Mouse (Mus musculus) mouse embryonic stem cell (cell line): ENCODE results near the gene Btnl1.

Source experiments
- in situ Hi-C, 2 experiments: fragments of 300-500 bp; cut with MboI; formaldehyde crosslinking; loops; 1 replicate in 1 of 2; 3 replicates in 1 of 2; pipeline ENCODE4 v1.14.3; 2019 to 2020; ENCODE audit warnings: low sequenced_read_pairs in 2 of 2, low pct_unique_long_range_greater_than_20kb in 1 of 2, mixed read lengths in 1 of 2; ENCODE audit not compliant: unreplicated experiment in 1 of 2

Gene Btnl1

DNA sequence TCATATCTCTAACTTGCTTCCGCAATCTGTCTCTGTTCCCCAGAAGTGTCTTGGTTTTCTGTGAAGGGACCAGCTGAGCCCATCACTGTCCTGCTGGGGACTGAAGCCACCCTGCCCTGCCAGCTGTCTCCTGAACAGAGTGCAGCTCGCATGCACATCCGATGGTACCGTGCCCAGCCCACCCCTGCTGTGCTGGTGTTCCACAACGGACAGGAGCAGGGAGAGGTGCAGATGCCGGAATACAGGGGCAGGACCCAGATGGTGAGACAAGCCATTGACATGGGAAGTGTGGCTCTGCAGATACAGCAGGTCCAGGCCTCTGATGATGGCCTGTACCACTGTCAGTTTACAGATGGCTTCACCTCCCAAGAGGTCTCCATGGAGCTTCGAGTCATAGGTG lies 2.5 kb downstream of the Btnl1 start:
- in situ Hi-C loops, result no loop called here

- in situ Hi-C loops, result loop anchor here in 1 of 2 experiments (5.0 kb wide), 1 partner anchor 135 kb away; no protein-coding TSS in a partner anchor
Measured at GRCm38 (mm10) chr17:34381876-34382275, 4.9 kb downstream of the Btnl1 start.

- in situ Hi-C loops, result loop anchor here in 1 of 2 experiments (5.0 kb wide), 1 partner anchor 136 kb away; no protein-coding TSS in a partner anchor
Measured at GRCm38 (mm10) chr17:34383212-34383611, 6.3 kb downstream of the Btnl1 start.

DNA sequence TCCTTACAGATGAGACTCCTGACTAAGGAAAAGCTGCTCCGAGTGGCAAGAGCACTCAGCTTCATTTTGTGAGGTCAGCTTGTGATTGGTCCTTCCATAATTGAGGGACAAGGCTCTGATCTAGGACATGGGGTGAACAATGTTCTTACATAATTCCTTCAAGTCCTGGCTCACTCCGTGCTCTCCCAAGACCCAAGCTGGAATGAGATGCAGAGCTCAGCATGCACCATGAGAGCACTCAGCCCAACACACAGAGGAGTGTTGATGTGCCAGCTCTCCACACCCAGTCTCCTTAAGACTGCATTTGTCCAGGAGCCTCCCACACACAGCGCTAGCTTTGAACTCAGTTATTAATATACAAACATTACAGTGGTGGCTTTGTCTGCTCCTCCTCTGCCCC lies 7.8 kb downstream of the Btnl1 start:
- in situ Hi-C loops, result loop anchor here in 1 of 2 experiments (5.0 kb wide), 1 partner anchor 137 kb away; no protein-coding TSS in a partner anchor

DNA sequence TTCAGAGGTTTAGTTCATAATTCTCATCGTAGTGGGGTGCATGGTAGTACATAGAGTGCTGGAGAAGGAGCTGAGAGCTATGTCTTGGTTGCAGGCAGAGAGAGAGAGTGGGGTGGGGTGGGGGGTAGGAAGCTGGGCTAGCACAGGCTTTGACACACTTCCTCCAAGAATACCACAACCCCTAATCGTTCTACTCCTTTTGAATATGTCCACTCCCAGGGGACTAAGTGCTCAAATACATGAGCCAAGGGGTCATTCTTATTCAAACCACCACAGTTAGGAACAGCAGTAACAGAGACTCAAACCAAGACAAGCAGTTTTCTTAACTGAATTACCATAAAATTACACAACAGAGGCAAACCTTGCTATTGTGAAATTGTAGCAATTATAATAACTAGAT lies 9.7 kb downstream of the Btnl1 start:
- in situ Hi-C loops, result no loop called here

DNA sequence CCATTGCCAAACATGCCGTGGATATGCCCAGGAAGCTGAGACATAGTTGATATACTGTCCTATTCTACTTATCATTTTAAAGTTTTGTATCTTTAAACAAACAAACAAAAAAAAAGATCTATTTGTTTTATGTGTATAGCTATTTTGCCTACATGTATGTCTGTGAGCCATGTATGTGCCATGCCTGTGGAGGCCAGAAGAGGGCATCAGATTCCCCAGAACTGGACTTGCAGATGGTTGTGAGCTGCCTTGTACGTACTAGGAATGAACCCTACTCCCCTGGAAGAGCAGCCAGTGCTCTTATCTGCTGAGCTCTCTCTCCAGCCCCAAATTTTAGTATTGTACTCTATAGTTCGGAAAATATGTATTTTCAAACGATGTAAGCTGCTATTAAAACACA lies 11.6 kb downstream of the Btnl1 start:
- in situ Hi-C loops, result no loop called here

- in situ Hi-C loops, result no loop called here
Measured at GRCm38 (mm10) chr17:34391507-34391906, 14.6 kb downstream of the Btnl1 start.

DNA sequence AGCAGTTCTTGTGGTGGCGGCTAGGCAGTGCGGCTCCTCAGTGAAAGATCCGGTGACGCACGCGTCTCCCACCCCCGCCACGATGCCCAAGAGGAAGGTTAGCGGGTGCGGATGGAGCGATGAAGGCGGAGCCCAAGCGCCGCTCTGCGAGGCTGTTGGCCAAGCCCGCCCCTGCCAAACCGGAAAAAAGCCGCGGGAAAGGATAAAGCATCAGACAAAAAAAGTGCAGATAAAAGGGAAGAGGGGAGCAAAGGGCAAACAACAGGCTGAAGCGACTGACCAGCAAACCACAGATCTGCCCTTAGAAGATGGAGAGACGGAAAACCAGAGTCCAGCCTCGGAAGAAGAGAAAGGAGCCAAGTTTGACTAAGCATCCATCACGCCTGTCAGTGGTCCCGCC lies 15.4 kb downstream of the Btnl1 start:
- in situ Hi-C loops, result no loop called here

- in situ Hi-C loops, result no loop called here
Measured at GRCm38 (mm10) chr17:34397357-34397756, 20.4 kb downstream of the Btnl1 start.

DNA sequence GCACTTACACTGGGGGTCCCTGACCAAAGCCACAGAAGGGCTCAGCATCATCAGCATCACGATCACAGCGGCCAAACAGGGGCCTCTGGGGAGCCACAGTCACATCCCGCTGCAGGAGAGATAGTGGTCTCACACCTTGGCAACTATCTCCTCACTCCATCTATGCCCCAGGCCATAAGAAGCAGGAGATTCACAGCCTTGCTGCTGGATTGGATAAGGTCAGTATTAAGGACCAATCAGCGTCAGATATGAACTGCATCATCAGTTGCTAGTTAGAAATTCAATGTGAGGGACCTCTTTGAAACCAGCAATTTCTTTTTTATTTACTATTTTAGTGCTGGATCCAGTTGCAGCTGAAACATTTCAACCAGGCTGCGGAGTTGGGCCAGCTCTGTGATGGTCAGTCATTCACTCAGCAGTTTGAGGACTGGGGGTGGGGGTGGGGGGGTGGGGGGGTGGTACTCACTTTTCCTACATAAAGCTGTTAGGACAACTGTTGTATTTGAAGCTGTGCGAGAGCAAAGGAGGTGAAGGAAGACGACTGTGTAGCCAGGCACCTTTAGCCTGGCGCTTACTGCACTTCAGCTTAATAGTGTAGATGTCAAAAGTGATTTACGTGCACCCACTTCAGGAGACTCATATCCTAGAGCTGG lies 21.3 kb downstream of the Btnl1 start:
- in situ Hi-C loops, result no loop called here

- in situ Hi-C loops, result no loop called here
Measured at GRCm38 (mm10) chr17:34398711-34399393, 21.9 kb downstream of the Btnl1 start, which contains the start of gene BC051142. TSS of gene BC051142 (plus strand) at chr17:34398820.

DNA sequence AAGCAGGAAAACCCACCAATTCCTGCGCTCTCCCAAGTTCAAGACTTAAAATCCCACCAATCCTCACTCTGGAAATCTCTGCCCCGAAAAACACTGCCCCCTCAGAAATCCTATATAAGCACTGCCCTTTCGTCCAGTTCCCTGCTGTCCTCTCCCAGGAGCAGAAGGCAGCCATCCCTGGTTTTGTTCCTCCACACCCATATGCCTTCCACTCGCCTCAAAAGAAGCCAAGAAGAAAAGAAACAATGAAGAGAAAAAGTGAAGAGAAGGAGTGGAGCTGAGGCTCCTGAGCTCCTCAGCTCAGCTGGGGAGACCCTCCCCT lies 22.4 kb downstream of the Btnl1 start:
- in situ Hi-C loops, result no loop called here

- in situ Hi-C loops, result no loop called here
Measured at GRCm38 (mm10) chr17:34411117-34411516, 34.2 kb downstream of the Btnl1 start.

DNA sequence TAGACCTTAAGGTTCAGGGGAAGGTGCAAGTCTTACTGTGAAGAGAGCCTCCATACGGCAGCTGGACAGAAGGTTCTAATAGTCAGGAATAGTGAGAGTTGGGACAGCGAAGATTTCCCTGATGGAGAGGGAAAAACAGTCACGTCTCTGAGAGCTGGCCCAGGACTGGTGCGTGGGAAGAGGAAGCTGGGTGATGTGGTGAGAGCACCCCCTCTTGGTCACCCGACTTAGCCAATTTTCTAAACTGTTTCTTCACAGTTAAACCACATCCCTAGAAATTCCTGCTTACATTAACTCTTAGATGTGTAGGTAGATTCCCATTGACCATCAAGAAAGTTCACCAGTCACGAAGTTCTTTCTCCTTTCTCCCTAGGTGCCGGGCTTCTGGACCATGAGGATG lies 43.1 kb downstream of the Btnl1 start:
- in situ Hi-C loops, result no loop called here

GRCm38 (mm10) chr17:34427597-34427996 lies 50.7 kb downstream of the Btnl1 start:
- in situ Hi-C loops, result no loop called here
